Mouse (Mus musculus) bone marrow macrophage, adult 2 months (primary cell): ENCODE results near the gene Pbx1. TPM values are rescaled to one million over a fixed set of nuclear protein-coding genes. Genes with fewer than 3 reads are reported as not detected.

Experiments used
- H3K27ac ChIP-seq: 2 replicates; pipeline ENCODE4 v1.5.1; 2012; ENCODE audit warnings: low read depth, low read length; ENCODE audit not compliant: insufficient read depth
- H3K4me1 ChIP-seq: 2 replicates; pipeline ENCODE4 v1.6.1; 2012; ENCODE audit warnings: low read length; ENCODE audit not compliant: control insufficient read depth, insufficient read depth
- H3K4me3 ChIP-seq: 2 replicates; pipeline ENCODE4 v1.5.1; 2012; ENCODE audit warnings: mild to moderate bottlenecking, low read length, moderate library complexity; ENCODE audit not compliant: insufficient read depth
- CTCF ChIP-seq: IDR thresholded peaks from 2 replicates; pipeline ENCODE4 v1.5.1; 2012; ENCODE audit warnings: low read depth, mild to moderate bottlenecking, low read length, moderate library complexity
- POLR2A ChIP-seq: IDR thresholded peaks from 2 replicates; pipeline ENCODE4 v1.6.1; 2012; ENCODE audit warnings: mild to moderate bottlenecking, low read depth, low read length, borderline replicate concordance
- polyA plus RNA-seq: library from polyadenylated mRNA; stranded (reverse); fragments of >200 nt; gene quantifications from 2 replicates; pipeline ENCODE4 v1.2.4, GENCODE M21; 2012; ENCODE audit not compliant: missing spikeins, insufficient read depth, insufficient read length

The Pbx1 gene
- polyA plus RNA-seq, 1 experiment: 7.1 TPM

DNA sequence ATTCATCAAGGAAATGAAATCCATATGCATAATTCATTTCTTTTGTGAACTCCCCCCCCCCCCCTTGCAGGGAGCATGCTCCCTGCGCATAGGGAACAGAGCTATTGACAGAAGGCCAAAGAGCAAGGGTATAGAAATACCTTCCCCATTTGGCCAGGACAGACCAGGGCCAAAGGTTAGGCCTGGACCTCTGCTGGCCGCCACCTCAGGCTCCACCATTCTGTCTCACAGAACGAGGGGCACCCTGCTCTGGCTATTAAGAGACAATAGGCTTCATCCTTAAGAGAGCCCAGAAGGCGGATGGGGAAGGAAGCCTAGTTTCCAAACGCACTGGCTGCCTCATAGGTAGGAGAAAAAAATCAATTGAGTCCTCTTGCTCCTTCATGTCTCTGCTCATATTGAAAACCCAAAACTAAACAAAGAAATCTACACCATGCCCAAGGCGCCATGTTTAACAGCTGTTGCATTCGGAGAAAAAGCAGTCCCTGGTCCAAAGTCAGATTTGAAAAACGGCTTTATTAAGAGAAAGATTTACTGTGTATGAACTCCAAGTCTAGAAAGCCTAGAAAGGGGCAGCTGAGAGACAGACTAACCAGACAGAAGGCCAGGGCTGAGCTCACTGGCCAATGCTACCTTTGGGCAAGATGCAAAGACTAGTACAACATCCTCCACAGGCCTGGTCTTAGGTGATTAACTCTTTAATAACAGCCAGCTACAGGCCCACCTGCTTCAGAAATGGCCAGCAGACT lies 83.9 kb downstream of the Pbx1 start:
- Histone ChIP-seq H3K4me3 (no peak overlapping the region), H3K27ac (no peak overlapping the region), H3K4me1 (no peaks in the 10 kb centered on the region)
- no peak for TF ChIP-seq CTCF

GRCm38 (mm10) chr1:168344918-168345317 lies 87.2 kb downstream of the Pbx1 start:
- Histone ChIP-seq H3K27ac (no peak overlapping the region), H3K4me1 (no peaks in the 10 kb centered on the region), H3K4me3 (no peak overlapping the region)
- TF ChIP-seq CTCF (no peak), POLR2A (no peak)

GRCm38 (mm10) chr1:168344262-168344661 lies 87.8 kb downstream of the Pbx1 start:
- TF ChIP-seq CTCF (no peak), POLR2A (no peak)
- no peaks in the 10 kb centered on the region for H3K4me1 ChIP-seq

GRCm38 (mm10) chr1:168342269-168342668 lies 89.8 kb downstream of the Pbx1 start:
- TF ChIP-seq CTCF: no peak
- TF ChIP-seq POLR2A: no peak
- Histone ChIP-seq H3K27ac (no peak overlapping the region), H3K4me3 (no peak overlapping the region), H3K4me1 (no peaks in the 10 kb centered on the region)

More at GRCm38 (mm10) chr1:168344262-168344661, 87.8 kb downstream of the Pbx1 start:
- Histone ChIP-seq H3K27ac (no peak overlapping the region), H3K4me3 (no peak overlapping the region)

DNA sequence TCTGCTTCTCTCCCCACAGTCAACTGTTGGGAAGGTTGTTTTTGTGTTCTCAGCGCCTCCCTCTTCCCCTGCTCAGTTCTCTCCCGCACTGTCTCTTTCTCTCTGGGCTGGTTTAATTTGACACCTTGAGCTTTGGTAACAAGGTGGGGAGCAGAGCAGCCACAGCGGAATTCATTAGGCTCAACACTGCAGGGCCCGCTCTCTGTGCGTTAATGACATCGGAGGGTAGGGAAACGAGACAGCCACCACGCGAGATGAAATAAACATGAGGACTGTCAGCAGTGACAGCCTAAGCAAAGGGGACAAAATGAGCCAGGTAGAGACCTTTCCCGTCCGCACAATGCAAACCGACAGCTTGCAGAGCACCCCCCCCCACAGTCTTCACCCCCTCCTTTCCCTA lies 90.2 kb downstream of the Pbx1 start:
- H3K27ac ChIP-seq: no peak overlapping the region
- H3K4me1 ChIP-seq: no peaks in the 10 kb centered on the region
- H3K4me3 ChIP-seq: no peak overlapping the region
- TF ChIP-seq POLR2A (no peak), CTCF (no peak)

- no peak for TF ChIP-seq CTCF
- TF ChIP-seq POLR2A: no peak
- Histone ChIP-seq H3K27ac (no peak overlapping the region), H3K4me3 (no peak overlapping the region), H3K4me1 (no peaks in the 10 kb centered on the region)
These were observed 90.7 kb downstream of the Pbx1 start for GRCm38 (mm10) chr1:168341368-168341767.

GRCm38 (mm10) chr1:168336238-168336818 lies 95.7 kb downstream of the Pbx1 start:
- no peak for TF ChIP-seq POLR2A
- no peak for TF ChIP-seq CTCF
- Histone ChIP-seq H3K4me3 (no peak overlapping the region), H3K27ac (no peak overlapping the region), H3K4me1 (no peaks in the 10 kb centered on the region)

- Histone ChIP-seq H3K27ac (no peak overlapping the region), H3K4me3 (no peak overlapping the region), H3K4me1 (no peaks in the 10 kb centered on the region)
- TF ChIP-seq CTCF (no peak), POLR2A (no peak)
These were observed 97.1 kb downstream of the Pbx1 start for GRCm38 (mm10) chr1:168334831-168335574.

DNA sequence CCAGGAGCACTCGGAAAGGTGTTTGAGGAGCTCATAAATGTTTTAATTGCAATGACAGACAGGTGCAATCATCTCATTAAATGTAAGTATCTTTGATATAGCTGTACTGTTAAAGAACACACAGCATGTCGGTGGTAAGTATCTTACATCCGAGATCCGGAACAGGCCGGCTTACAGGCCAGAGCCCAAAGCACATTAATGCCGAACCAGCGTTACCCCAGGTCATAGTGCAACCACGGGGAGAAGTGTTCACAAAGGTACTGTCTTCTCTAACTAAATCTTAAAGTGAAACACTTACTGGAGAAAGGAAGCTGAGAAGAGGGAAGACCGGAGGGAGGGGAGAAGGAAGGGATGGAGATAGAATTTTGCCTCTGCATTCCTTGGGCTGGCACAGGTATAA lies 100.0 kb downstream of the Pbx1 start:
- H3K4me3 ChIP-seq: no peak overlapping the region
- H3K27ac ChIP-seq: no peak overlapping the region
- no peaks in the 10 kb centered on the region for H3K4me1 ChIP-seq
- no peak for TF ChIP-seq CTCF

DNA sequence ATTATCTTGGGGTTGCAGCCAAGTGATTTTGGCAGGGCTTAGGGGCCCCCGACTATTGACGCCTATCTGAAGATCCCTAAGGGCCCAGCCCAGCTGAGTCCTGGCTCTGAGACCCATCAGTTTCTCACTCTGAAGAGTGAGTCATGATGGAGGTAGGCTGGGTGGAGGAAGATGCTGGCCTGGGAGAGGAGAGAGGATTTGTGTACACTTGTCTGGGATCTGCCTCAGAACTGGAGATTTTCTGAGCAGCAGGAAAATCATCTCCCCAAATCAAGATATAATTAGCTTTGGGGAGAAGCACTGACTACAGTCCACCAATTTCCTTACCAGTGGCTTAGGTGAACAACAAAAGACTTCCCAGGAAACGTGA lies 103.8 kb downstream of the Pbx1 start:
- no peaks in the 10 kb centered on the region for H3K4me1 ChIP-seq
- no peak overlapping the region for H3K27ac ChIP-seq
- H3K4me3 ChIP-seq: no peak overlapping the region
- TF ChIP-seq CTCF (no peak), POLR2A (no peak)
